9 mouse cellular contexts compared by ENCODE assay signal in the genomic region with DNA sequence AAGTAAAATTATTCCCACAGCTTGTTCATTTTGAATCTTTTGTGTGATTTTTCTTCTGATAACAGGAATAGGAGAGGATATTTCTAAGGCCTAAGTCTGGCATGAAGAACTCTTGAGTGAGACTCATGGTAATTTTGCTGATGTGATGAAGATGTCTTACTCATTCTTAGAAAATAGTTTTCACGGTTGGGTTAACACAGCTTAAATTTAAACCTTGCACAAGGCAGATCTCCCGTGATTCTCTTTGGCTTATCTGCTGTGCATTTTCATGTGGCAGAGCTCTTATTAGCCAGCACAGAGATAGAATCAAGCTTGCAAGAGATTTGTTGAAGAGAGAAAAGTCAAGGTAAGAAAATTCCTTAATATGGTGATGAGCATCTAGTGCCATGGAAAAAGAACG. TPM values are rescaled to one million over a fixed set of nuclear protein-coding genes. Genes with fewer than 3 reads are reported as not detected.
DNase-seq lines count a peak whose midpoint lies in the region; ATAC-seq and TF ChIP-seq lines count a peak whose summit lies in the region.
"Had no signal": no experiment of that assay in that cellular context is flagged by ENCODE, and none has a peak within 500 bp of the region (broad histone marks: within the 10 kb centered on the region; RNA-seq: fewer than 3 reads in every experiment).

A gene (plus strand): TSS at position 235 of the 400 bp plus-strand sequence.

- TF ChIP-seq CTCF in left cerebral cortex, adult 2 months (IDR thresholded peaks at IDR 0.05), result no peak

- no peaks in the 10 kb centered on the region for H3K27me3 ChIP-seq in embryonic facial prominence, embryonic 13.5 days
- no peaks in the 10 kb centered on the region for H3K27me3 ChIP-seq in limb, embryonic 12.5 days

- no peaks in the 10 kb centered on the region for H3K4me1 ChIP-seq in embryonic facial prominence, embryonic 13.5 days
- no peaks in the 10 kb centered on the region for H3K4me1 ChIP-seq in limb, embryonic 12.5 days (replicated peaks)

- no peak within 1 kb of the TSS for H3K9ac ChIP-seq in embryonic facial prominence, embryonic 13.5 days
- no peak within 1 kb of the TSS for H3K9ac ChIP-seq in limb, embryonic 12.5 days (replicated peaks)
- H3K9ac ChIP-seq: liver, embryonic 14.5 days had no signal

- no peak within 1 kb of the TSS for H3K27ac ChIP-seq in left cerebral cortex, adult 2 months
- H3K27ac ChIP-seq in embryonic facial prominence, embryonic 13.5 days, result no peak within 1 kb of the TSS
- no peak within 1 kb of the TSS for H3K27ac ChIP-seq in limb, embryonic 12.5 days
- H3K27ac ChIP-seq: liver, embryonic 14.5 days had no signal

- no peaks in the 10 kb centered on the region for H3K9me3 ChIP-seq in embryonic facial prominence, embryonic 13.5 days
- H3K9me3 ChIP-seq in limb, embryonic 12.5 days, result no peaks in the 10 kb centered on the region

- no peak for ATAC-seq in embryonic facial prominence, embryonic 13.5 days (ENCODE audit: insufficient number of reproducible peaks, insufficient read depth, low FRiP score, low TSS enrichment, low read depth)
- no peak for ATAC-seq in limb, embryonic 12.5 days (ENCODE audit: insufficient number of reproducible peaks, insufficient read depth, low FRiP score, low TSS enrichment, low read depth)

- no peaks in the 10 kb centered on the region for H3K36me3 ChIP-seq in embryonic facial prominence, embryonic 13.5 days
- no peaks in the 10 kb centered on the region for H3K36me3 ChIP-seq in limb, embryonic 12.5 days

- intact Hi-C loops in left cerebral cortex, adult 2 months (cut with DNase I), result no loop called here
- intact Hi-C loops in heart, postnatal 36 days (cut with DNase I), result no loop called here

- WGBS in embryonic facial prominence, embryonic 13.5 days, result 79% methylated on average over 3 of the region's 3 CpGs
- 90% methylated on average over 3 of the region's 3 CpGs for WGBS in limb, embryonic 12.5 days

- no peak within 1 kb of the TSS for H3K4me3 ChIP-seq in left cerebral cortex, adult 2 months
- H3K4me3 ChIP-seq in embryonic facial prominence, embryonic 13.5 days, result no peak within 1 kb of the TSS
- H3K4me3 ChIP-seq in limb, embryonic 12.5 days (replicated peaks), result no peak within 1 kb of the TSS

- H3K4me2 ChIP-seq in embryonic facial prominence, embryonic 13.5 days, result no peak within 1 kb of the TSS
- no peak within 1 kb of the TSS for H3K4me2 ChIP-seq in limb, embryonic 12.5 days

- DNase-seq in left cerebral cortex, adult 18-20 months (ENCODE audit: low spot score in 2 of 2), result no peak
- DNase-seq in left cerebral cortex, adult 2 months (ENCODE audit: extremely low spot score in 1 of 2, low spot score in 2 of 2), result no peak
- no peak for DNase-seq in heart, postnatal 36 days
- DNase-seq in spleen, adult 18-20 months, result no peak
- DNase-seq in embryo, embryonic 9.5 days (ENCODE audit: extremely low spot score), result no peak
- DNase-seq in lung, postnatal 36 days, result no peak

RNA-seq across cellular contexts. Expression of the gene that starts here (rescaled TPM):
- 10 to 100 TPM; 10.8 to 11.2 TPM for total RNA-seq in left cerebral cortex, adult 18-20 months (2021)
- total RNA-seq in left cerebral cortex, adult 2 months (2021), result 10 to 100 TPM in 1 of 2 experiments, 1 to 10 TPM in 1; 9.9 to 13.9 TPM
- polyA plus RNA-seq in embryonic facial prominence, embryonic 13.5 days (2015; fragmentation: Nextera tagmentation; extraction: Ambion mirVana), result 72.6 and 81.8 TPM in 2 replicates
- total RNA-seq in heart, postnatal 36 days (2021), result 10 to 100 TPM; 28.8 to 33.2 TPM
- 53.0 and 64.3 TPM in 2 replicates for polyA plus RNA-seq in limb, embryonic 12.5 days (2016; fragmentation: Nextera tagmentation; extraction: Ambion mirVana)
